Mouse (Mus musculus) MEL (cell line): Measurements from ENCODE around the gene Mrvi1. TPM values are rescaled to one million over a fixed set of nuclear protein-coding genes. Genes with fewer than 3 reads are reported as not detected.

Experiments
- DNase-seq: peaks from one replicate; pipeline ENCODE4 v3.0.0; 2011; ENCODE audit warnings: low read depth, low spot score
- H3K27ac ChIP-seq: 2 replicates; pipeline ENCODE4 v1.5.1; 2012; ENCODE audit warnings: low read depth, mild to moderate bottlenecking, control low read depth, low read length, moderate library complexity; ENCODE audit not compliant: control insufficient read depth
- H3K27me3 ChIP-seq, 2 experiments: fragments of 150-350 bp in 1 of 2; sonication (generic) in 1 of 2; 2 replicates each; pipeline ENCODE4 v1.6.1; 2012; ENCODE audit warnings: low read length in 2 of 2, mild to moderate bottlenecking in 2 of 2, improper control_type of control experiment in 1 of 2, moderate library complexity in 1 of 2; ENCODE audit not compliant: insufficient read depth in 2 of 2, control insufficient read depth in 1 of 2
- H3K36me3 ChIP-seq, 2 experiments: 2 replicates each; pipeline ENCODE4 v1.6.1; 2012 to 2014; ENCODE audit warnings: low read length in 2 of 2, improper control_type of control experiment in 1 of 2, inconsistent platforms in 1 of 2, mild to moderate bottlenecking in 1 of 2; ENCODE audit not compliant: insufficient read depth in 2 of 2, control insufficient read depth in 1 of 2
- H3K4me1 ChIP-seq, 2 experiments: fragments of 150-350 bp in 1 of 2; sonication (generic) in 1 of 2; 2 replicates each; pipeline ENCODE4 v1.6.1; 2012; ENCODE audit warnings: low read length in 2 of 2, improper control_type of control experiment in 1 of 2, mild to moderate bottlenecking in 1 of 2; ENCODE audit not compliant: insufficient read depth in 2 of 2, control insufficient read depth in 1 of 2
- H3K4me3 ChIP-seq, 2 experiments: fragments of 150-350 bp in 1 of 2; sonication (generic) in 1 of 2; 2 replicates each; pipeline ENCODE4 v1.5.1; 2012; ENCODE audit warnings: low read depth in 2 of 2, low read length in 2 of 2, mild to moderate bottlenecking in 2 of 2, moderate library complexity in 2 of 2, control low read depth in 1 of 2, improper control_type of control experiment in 1 of 2; ENCODE audit not compliant: control insufficient read depth in 1 of 2, insufficient read depth in 1 of 2
- H3K79me2 ChIP-seq: 2 replicates; pipeline ENCODE4 v1.6.1; 2012; ENCODE audit warnings: mild to moderate bottlenecking, low read length, moderate library complexity; ENCODE audit not compliant: control insufficient read depth, poor library complexity, insufficient read depth
- H3K9ac ChIP-seq: 2 replicates; pipeline ENCODE4 v1.6.1; 2012; ENCODE audit warnings: low read depth, mild to moderate bottlenecking, control low read depth, low read length, moderate library complexity; ENCODE audit not compliant: control insufficient read depth, poor library complexity, severe bottlenecking
- H3K9me3 ChIP-seq: fragments of 150-350 bp; sonication (generic); replicated peaks from 2 replicates; pipeline ENCODE4 v1.6.1; 2012; ENCODE audit warnings: mild to moderate bottlenecking, low read length, improper control_type of control experiment, moderate library complexity; ENCODE audit not compliant: insufficient read depth
- BHLHE40 ChIP-seq: IDR thresholded peaks from 2 replicates; pipeline ENCODE4 v1.6.1; 2012; ENCODE audit warnings: low read depth, mild to moderate bottlenecking, inconsistent platforms, low read length, improper control_type of control experiment, borderline replicate concordance
- CHD1 ChIP-seq: IDR thresholded peaks from 2 replicates; pipeline ENCODE4 v1.6.1; 2012; ENCODE audit warnings: low read depth, mild to moderate bottlenecking, inconsistent platforms, low read length, improper control_type of control experiment
- E2F4 ChIP-seq: IDR thresholded peaks from 2 replicates; pipeline ENCODE4 v1.6.1; 2011; ENCODE audit warnings: low read depth, low read length, improper control_type of control experiment, borderline replicate concordance
- ELF1 ChIP-seq: IDR thresholded peaks from 2 replicates; pipeline ENCODE4 v1.6.1; 2014; ENCODE audit warnings: low read depth, mild to moderate bottlenecking, inconsistent platforms, low read length, improper control_type of control experiment, moderate library complexity
- ETS1 ChIP-seq: IDR thresholded peaks from 2 replicates; pipeline ENCODE4 v1.6.1; 2012; ENCODE audit warnings: low read depth, mild to moderate bottlenecking, inconsistent platforms, low read length, improper control_type of control experiment, moderate library complexity
- GABPA ChIP-seq: IDR thresholded peaks from 2 replicates; pipeline ENCODE4 v1.6.1; 2012; ENCODE audit warnings: low read depth, mild to moderate bottlenecking, inconsistent platforms, low read length, improper control_type of control experiment, moderate library complexity
- GATA1 ChIP-seq: IDR thresholded peaks from 2 replicates; pipeline ENCODE4 v1.6.1; 2011; ENCODE audit warnings: low read depth, low read length, improper control_type of control experiment
- MAFK ChIP-seq: IDR thresholded peaks from 2 replicates; pipeline ENCODE4 v1.6.1; 2011; ENCODE audit warnings: low read depth, mild to moderate bottlenecking, low read length, improper control_type of control experiment, borderline replicate concordance
- MXI1 ChIP-seq: IDR thresholded peaks from 2 replicates; pipeline ENCODE4 v1.6.1; 2011; ENCODE audit warnings: mild to moderate bottlenecking, low read depth, low read length, improper control_type of control experiment
- MYB ChIP-seq: IDR thresholded peaks from 2 replicates; pipeline ENCODE4 v1.6.1; 2011; ENCODE audit warnings: mild to moderate bottlenecking, low read depth, low read length, improper control_type of control experiment
- MYC ChIP-seq: IDR thresholded peaks from 2 replicates; pipeline ENCODE4 v1.6.1; 2011; ENCODE audit warnings: low read depth, mild to moderate bottlenecking, low read length, improper control_type of control experiment, moderate library complexity
- POLR2A ChIP-seq, 2 experiments: IDR thresholded peaks; 2 replicates each; pipeline ENCODE4 v1.6.1; 2011 to 2012; ENCODE audit warnings: low read length in 2 of 2, mild to moderate bottlenecking in 2 of 2, control low read depth in 1 of 2, improper control_type of control experiment in 1 of 2, low read depth in 1 of 2, moderate library complexity in 1 of 2; ENCODE audit not compliant: control insufficient read depth in 1 of 2, insufficient read depth in 1 of 2, poor library complexity in 1 of 2
- POLR2AphosphoS2 ChIP-seq: IDR thresholded peaks from 2 replicates; pipeline ENCODE4 v1.6.1; 2011; ENCODE audit warnings: low read length, improper control_type of control experiment
- SIN3A ChIP-seq: IDR thresholded peaks from 2 replicates; pipeline ENCODE4 v1.6.1; 2012; ENCODE audit warnings: low read length, improper control_type of control experiment, inconsistent platforms
- ZNF384 ChIP-seq: IDR thresholded peaks from 2 replicates; pipeline ENCODE4 v1.6.1; 2012; ENCODE audit warnings: low read depth, mild to moderate bottlenecking, inconsistent platforms, low read length, improper control_type of control experiment
- polyA plus RNA-seq, 2 experiments: library from polyadenylated mRNA; stranded (reverse) in 1 of 2; unstranded in 1 of 2; fragments of >175 nt in 1 of 2; fragments of >200 nt in 1 of 2; gene quantifications; 2 replicates each; pipeline versions ENCODE4 v1.2.1 to v1.2.4; 2012; ENCODE audit warnings: low replicate concordance in 2 of 2, low read depth in 1 of 2; ENCODE audit not compliant: insufficient read length in 2 of 2, insufficient read depth in 1 of 2, missing spikeins in 1 of 2
- total RNA-seq: library from RNA; depleted of rRNA; stranded (reverse); fragments of 300-350 nt; gene quantifications from 2 replicates; pipeline ENCODE4 v1.2.3, GENCODE M21; 2012; rRNA removed

Mrvi1 gene
- total RNA-seq (0.19 and 0.20 TPM in 2 replicates), polyA plus RNA-seq (under 1 TPM in 1 of 2 experiments, not detected in 1; 0.92 TPM)

- no peak for DNase-seq
- Histone ChIP-seq H3K36me3 (no peaks in the 10 kb centered on the region), H3K79me2 (no peaks in the 10 kb centered on the region), H3K4me1 (peaks cover 0 to 6% of the 10 kb centered on the region in 2 experiments; a peak in 2 of 4 replicates), H3K9ac (no peak within 1 kb of the TSS), H3K4me3 (no peak within 1 kb of the TSS), H3K27ac (no peak within 1 kb of the TSS), H3K27me3 (no peaks in the 10 kb centered on the region), H3K9me3 (no peaks in the 10 kb centered on the region)
- no peak for TF ChIP-seq GABPA
- TF ChIP-seq BHLHE40, result no peak
- TF ChIP-seq E2F4, result no peak
- no peak for TF ChIP-seq ELF1
- no peak for TF ChIP-seq CHD1
- TF ChIP-seq POLR2AphosphoS2, result no peak
- TF ChIP-seq ZNF384, result no peak
- TF ChIP-seq MYC, result no peak
- no peak for TF ChIP-seq MAFK
- no peak for TF ChIP-seq MYB
Observed at GRCm38 (mm10) chr7:110982053-110982705, at the start of gene Mrvi1. Gene Mrvi1, minus strand, starts transcription at chr7:110982461.

GRCm38 (mm10) chr7:111029046-111029553 is 46.8 kb upstream of the Mrvi1 start:
- TF ChIP-seq GATA1, result peak; percentile 45
- TF ChIP-seq E2F4, result no peak
- 0 out of 2 replicates have a peak, but pooled peaks have one; percentile 8 for TF ChIP-seq MXI1
- TF ChIP-seq ETS1, result no peak
- 0 out of 4 replicates have a peak, but pooled peaks of 1 of the 2 experiments have one; percentile 56 for TF ChIP-seq POLR2A (IDR thresholded peaks at IDR 0.05; ENCODE audit: control insufficient read depth in 1 of 2, insufficient read depth in 1 of 2, low read depth in 1 of 2, low read length in 2 of 2, poor library complexity in 1 of 2)
- TF ChIP-seq SIN3A, result 0 out of 2 replicates have a peak, but pooled peaks have one; percentile 18
- no peak for TF ChIP-seq CHD1
- Histone ChIP-seq H3K36me3 (peaks cover 6 to 11% of the 10 kb centered on the region in 2 experiments; a peak in 3 of 4 replicates), H3K79me2 (peaks cover 10% of the 10 kb centered on the region), H3K27me3 (no peaks in the 10 kb centered on the region), H3K9me3 (no peaks in the 10 kb centered on the region), H3K4me1 (peaks cover 0 to 11% of the 10 kb centered on the region in 2 experiments; a peak in 3 of 4 replicates), H3K4me3 (peak overlapping the region; percentile 93 to 100), H3K9ac (peak overlapping the region; percentile 87), H3K27ac (peak overlapping the region; percentile 33; the same call in 1 of the 2 replicates)
- DNase-seq, result no peak
